Mouse (Mus musculus) left cerebral cortex, adult 2 months (tissue): ENCODE measurements around the gene Zc3h12d. TPM values are rescaled to one million over a fixed set of nuclear protein-coding genes. Genes with fewer than 3 reads are reported as not detected.

ENCODE experiments used
- DNase-seq, 2 experiments: peaks; one replicate each; pipeline ENCODE4 v3.0.0; 2021 to 2022; ENCODE audit warnings: low spot score in 2 of 2, mixed read lengths in 1 of 2; ENCODE audit errors: extremely low spot score in 1 of 2
- H3K27ac ChIP-seq: fragments of 200-600 bp; 2 replicates; pipeline ENCODE4 v1.8.1; 2022
- H3K4me3 ChIP-seq: fragments of 200-600 bp; 2 replicates; pipeline ENCODE4 v1.8.1; 2022
- CTCF ChIP-seq: fragments of 200-600 bp; IDR thresholded peaks from 2 replicates; pipeline ENCODE4 v1.8.1; 2022; ENCODE audit warnings: antibody characterized with exemption, mild to moderate bottlenecking, moderate library complexity
- intact Hi-C: fragments of 180-260 bp; cut with DNase I; formaldehyde crosslinking; loops from one replicate; pipeline ENCODE4 v1.15.1; 2025
- microRNA-seq, 2 experiments: library from miRNA; unstranded; fragments of <30 nt; microRNA quantifications; one replicate each; pipeline ENCODE4 v1.2.0; 2021
- total RNA-seq, 2 experiments: library from RNA; stranded (reverse); gene quantifications; 2 replicates each; pipeline ENCODE4 v1.2.3; 2021

Zc3h12d gene
- total RNA-seq, 2 experiments from 2014 or later: 0.07 TPM; not detected in 1

- H3K27ac ChIP-seq: peak overlapping the region; percentile 72
- no peak overlapping the region for H3K4me3 ChIP-seq
- DNase-seq: peak; percentile 34 to 48
- intact Hi-C loops: no loop called here
- no peak for TF ChIP-seq CTCF
Observed at GRCm38 (mm10) chr10:7900719-7901627, 68.7 kb downstream of the Zc3h12d start.

GRCm38 (mm10) chr10:7904157-7904556 is 71.9 kb downstream of the Zc3h12d start:
- H3K4me3 ChIP-seq: no peak overlapping the region
- intact Hi-C loops: no loop called here
- no peak for TF ChIP-seq CTCF
- no peak overlapping the region for H3K27ac ChIP-seq
- no peak for DNase-seq

GRCm38 (mm10) chr10:7907151-7907550 is 74.9 kb downstream of the Zc3h12d start:
- Histone ChIP-seq H3K27ac (no peak overlapping the region), H3K4me3 (no peak overlapping the region)
- DNase-seq: no peak
- no peak for TF ChIP-seq CTCF
- intact Hi-C loops: no loop called here

GRCm38 (mm10) chr10:7911268-7911667 is 79.0 kb downstream of the Zc3h12d start:
- no peak overlapping the region for H3K4me3 ChIP-seq
- H3K27ac ChIP-seq: no peak overlapping the region
- DNase-seq: no peak
- TF ChIP-seq CTCF: no peak
- intact Hi-C loops: loop anchor here (5.0 kb wide), 1 partner anchor 46 kb away; the partner anchor contains the start of gene Tab2

Small RNA genes lying within 50 kb of the gene (microRNA-seq; reads per million reads assigned to microRNA genes)
- 0.24 to 0.48 reads per million in 2 experiments for gene Mir5104

Other genes with a start within 250 kb of the Zc3h12d start
- 100 to 1,000 TPM; 149 TPM for gene Lrp11, start 242.7 kb upstream of the Zc3h12d start, total RNA-seq
- 1 to 10 TPM; 5.2 to 5.6 TPM for gene Nup43, start 165.0 kb upstream of the Zc3h12d start, total RNA-seq
- 100 to 1,000 TPM; 183 to 205 TPM for gene Pcmt1, start 151.3 kb upstream of the Zc3h12d start, total RNA-seq
- gene Lats1, start 151.3 kb upstream of the Zc3h12d start, total RNA-seq: 10 to 100 TPM; 31.9 to 32.0 TPM
- 10 to 100 TPM; 16.8 to 18.5 TPM for gene Katna1, start 106.5 kb upstream of the Zc3h12d start, total RNA-seq
- 10 to 100 TPM; 15.8 to 18.7 TPM for gene Ginm1, start 39.6 kb upstream of the Zc3h12d start, total RNA-seq
- 10 to 100 TPM; 32.5 to 33.5 TPM for gene Ppil4, start 39.6 kb upstream of the Zc3h12d start, total RNA-seq
- gene Tab2, start 123.8 kb downstream of the Zc3h12d start, total RNA-seq: 10 to 100 TPM; 53.9 to 56.9 TPM